25 mouse cellular contexts compared by ENCODE assay signal in genomic region chr6:71427996-71428725, GRCm38 (mm10). TPM values are rescaled to one million over a fixed set of nuclear protein-coding genes. Genes with fewer than 3 reads are reported as not detected.
DNase-seq lines count a peak whose midpoint lies in the region; TF ChIP-seq lines count a peak whose summit lies in the region.
"Had no signal": no experiment of that assay in that cellular context is flagged by ENCODE, and none has a peak within 500 bp of the region (broad histone marks: within the 10 kb centered on the region; RNA-seq: fewer than 3 reads in every experiment).

No protein-coding gene starts in this region.

- no peak overlapping the region for H3K4me3 ChIP-seq in left cerebral cortex, adult 2 months
- H3K4me3 ChIP-seq: embryonic facial prominence, embryonic 12.5 days; embryonic facial prominence, embryonic 15.5 days; heart, adult 2 months; hindbrain, embryonic 12.5 days; hindbrain, embryonic 15.5 days; intestine, embryonic 15.5 days had no signal

- intact Hi-C loops in left cerebral cortex, adult 2 months (cut with DNase I), result no loop called here

- DNase-seq in heart, adult 11 months, result peak; percentile 82
- no peak for DNase-seq in heart, adult 9 months (ENCODE audit: low spot score in 2 of 2)
- peak; percentile 34 for DNase-seq in right cerebral cortex, adult 18-20 months
- DNase-seq in right cerebral cortex, adult 2 months (ENCODE audit: low spot score in 2 of 2), result no peak
- peak; percentile 76 for DNase-seq in adipocyte (ENCODE audit: low spot score)
- DNase-seq in telencephalon, adult 2 months (ENCODE audit: low read depth, low spot score), result peak; percentile 36
- no peak for DNase-seq in left cerebral cortex, adult 2 months (ENCODE audit: extremely low spot score in 1 of 2, low spot score in 2 of 2)
- DNase-seq in thymus, adult 18-20 months, result no peak
- DNase-seq: adrenal gland, adult 8-10 months; adrenal gland, postnatal 25 days; cerebellum, adult 11 months; cerebellum, adult 2 months; cerebellum, adult 9-11 months; cerebellum, postnatal 25 days; forebrain, postnatal 0 days; gastrocnemius, postnatal 14 days; heart, adult 2 months had no signal

- H3K27ac ChIP-seq in left cerebral cortex, adult 2 months, result no peak overlapping the region
- H3K27ac ChIP-seq: embryonic facial prominence, embryonic 12.5 days; embryonic facial prominence, embryonic 15.5 days; heart, adult 2 months; hindbrain, embryonic 12.5 days; hindbrain, embryonic 15.5 days; intestine, embryonic 15.5 days had no signal

- no peak for TF ChIP-seq CTCF in left cerebral cortex, adult 2 months (IDR thresholded peaks at IDR 0.05)

RNA-seq across cellular contexts. Expression of gene Rmnd5a, which starts 12.3 kb away (rescaled TPM):
- total RNA-seq in left cerebral cortex, adult 2 months (2021), result 100 to 1,000 TPM; 101 to 103 TPM

RNA-seq across cellular contexts. Expression of gene Cd8a, which starts 54.9 kb away (rescaled TPM):
- total RNA-seq in left cerebral cortex, adult 2 months (2021), result not detected
- total RNA-seq: common myeloid progenitor, adult 5-6 weeks; forebrain, postnatal 0 days; gastrocnemius, adult 18-20 months; hematopoietic stem cell, adult 5-6 weeks had no signal

Comparison
In these comparisons a context has a peak if more than half of its experiments do, and no peak if none do; other contexts are left out.
1. DNase-seq: peak in heart, adult 11 months (single experiment), right cerebral cortex, adult 18-20 months (single experiment), adipocyte (single experiment) and telencephalon, adult 2 months (single experiment); none in heart, adult 9 months (0 of 2), right cerebral cortex, adult 2 months (0 of 2), left cerebral cortex, adult 2 months (0 of 2) and thymus, adult 18-20 months (0 of 2).